Mouse (Mus musculus): ENCODE measurements at regions not wholly inside any gene's neighbourhood (a gene's known extent, or its start where the extent isn't known, plus 50 kb on each side); places are given as distances from the start of the nearest gene placed in this dataset.

GRCm38 (mm10) chr15:54097498-54097897 lies 212.8 kb downstream of the Gm7489 start:
- no peak for TF ChIP-seq GATA1 (IDR thresholded peaks at IDR 0.05; ENCODE audit: borderline replicate concordance, low read length)
- no peak for TF ChIP-seq FLI1 (IDR thresholded peaks at IDR 0.05; ENCODE audit: low read length)

All from megakaryocyte, embryonic 14.5 days (primary cell).